Mouse (Mus musculus) lung, postnatal 0 days (tissue): Measurements from ENCODE around the gene Vamp1. TPM values are rescaled to one million over a fixed set of nuclear protein-coding genes. Genes with fewer than 3 reads are reported as not detected.
A peak's percentile ranks its signal among the peaks of the same experiment; 100 is the strongest.
"Not testable (repeated sequence)": the region's sequence is repeated elsewhere in the genome, so short reads cannot be mapped to it uniquely, and the experiment has no call there.

Experiments
- ATAC-seq: fragments of 200-750 bp; cut with Nextera tagmentation; 2 replicates; pipeline ENCODE4 v1.8.0; 2017; ENCODE audit warnings: moderate library complexity
- DNase-seq: peaks from one replicate; pipeline ENCODE4 v3.0.0-alpha.2; 2016; ENCODE audit warnings: low spot score
- H3K27ac ChIP-seq: fragments of 300-500 bp; sonication (generic); 2 replicates; pipeline ENCODE4 v1.5.1; 2014; ENCODE audit warnings: antibody characterized with exemption, mild to moderate bottlenecking, low read length, mixed read lengths
- H3K27me3 ChIP-seq: fragments of 300-500 bp; sonication (generic); replicated peaks from 2 replicates; pipeline ENCODE4 v1.6.1; 2014; ENCODE audit warnings: low read length, mixed read lengths; ENCODE audit not compliant: insufficient read depth
- H3K36me3 ChIP-seq: fragments of 300-500 bp; sonication (generic); 2 replicates; pipeline ENCODE4 v1.6.1; 2014; ENCODE audit warnings: low read length, mixed read lengths; ENCODE audit not compliant: insufficient read depth
- H3K4me1 ChIP-seq: fragments of 300-500 bp; sonication (generic); 2 replicates; pipeline ENCODE4 v1.6.1; 2014; ENCODE audit warnings: antibody characterized with exemption, low read depth, low read length, mixed read lengths; ENCODE audit not compliant: insufficient read depth
- H3K4me2 ChIP-seq: fragments of 300-500 bp; sonication (generic); replicated peaks from 2 replicates; pipeline ENCODE4 v1.6.1; 2014; ENCODE audit warnings: low read depth, mild to moderate bottlenecking, low read length, moderate library complexity, mixed read lengths
- H3K4me3 ChIP-seq: fragments of 300-500 bp; sonication (generic); 2 replicates; pipeline ENCODE4 v1.5.1; 2014; ENCODE audit warnings: low read depth, low read length
- H3K9ac ChIP-seq: fragments of 300-500 bp; sonication (generic); replicated peaks from 2 replicates; pipeline ENCODE4 v1.6.1; 2014; ENCODE audit warnings: low read depth, mild to moderate bottlenecking
- H3K9me3 ChIP-seq: fragments of 300-500 bp; sonication (generic); 2 replicates; pipeline ENCODE4 v1.6.1; 2016; ENCODE audit warnings: low read length, mixed read lengths
- CTCF ChIP-seq: IDR thresholded peaks from 2 replicates; pipeline ENCODE4 v1.5.1; 2016; ENCODE audit warnings: antibody characterized with exemption, mild to moderate bottlenecking
- EP300 ChIP-seq: IDR thresholded peaks from 2 replicates; pipeline ENCODE4 v1.6.1; 2016; ENCODE audit warnings: antibody characterized with exemption, mild to moderate bottlenecking, control low read depth
- WGBS: fragments of 180-500 bp; shearing (Covaris S2); extraction: QIAGEN DNeasy Blood & Tissue Kit; methylation state at CpG from one replicate; pipeline ENCODE4 v1.1.7; 2014; 5-methylcytosine and 5-hydroxymethylcytosine counted together
- polyA plus RNA-seq: library from polyadenylated mRNA; unstranded; fragments of >200 nt; fragmentation: Nextera tagmentation; extraction: Ambion mirVana; gene quantifications from 2 replicates; pipeline ENCODE4 v1.2.1, GENCODE M21; 2015

Gene Vamp1
- polyA plus RNA-seq, 1 experiment from 2014 or later, result 3.0 TPM

DNA sequence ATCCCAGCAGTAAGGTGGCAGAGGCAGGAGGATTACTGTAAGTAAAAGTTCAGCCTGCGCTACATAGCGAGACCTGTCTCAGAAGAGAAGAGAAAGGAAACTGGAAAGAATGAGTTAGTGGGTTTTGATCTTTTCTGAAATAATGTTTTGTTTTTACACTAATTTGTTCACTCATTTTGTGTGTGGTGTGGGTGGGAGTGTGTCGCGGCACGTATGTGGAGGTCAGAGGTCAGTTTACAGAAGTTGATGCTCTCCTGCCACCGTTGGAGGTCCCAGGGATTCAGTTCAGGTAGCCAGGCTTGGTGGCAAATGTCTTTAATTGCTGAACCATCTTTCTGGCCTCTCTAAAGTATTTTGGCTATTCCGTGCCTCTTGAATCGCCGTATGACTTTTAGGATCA is 48.9 kb downstream of the Vamp1 start:
- Histone ChIP-seq H3K4me3 (no peak overlapping the region), H3K9me3 (no peaks in the 10 kb centered on the region), H3K27ac (no peak overlapping the region), H3K4me1 (no peaks in the 10 kb centered on the region), H3K4me2 (no peak overlapping the region), H3K27me3 (no peaks in the 10 kb centered on the region), H3K9ac (no peak overlapping the region), H3K36me3 (no peaks in the 10 kb centered on the region)
- TF ChIP-seq CTCF (no peak), EP300 (no peak)
- 77% methylated on average over 9 of the region's 9 CpGs for WGBS
- DNase-seq (no peak), ATAC-seq (no peak)

- Histone ChIP-seq H3K27me3 (no peaks in the 10 kb centered on the region), H3K9ac (no peak overlapping the region), H3K9me3 (no peaks in the 10 kb centered on the region), H3K27ac (no peak overlapping the region), H3K36me3 (no peaks in the 10 kb centered on the region), H3K4me1 (no peaks in the 10 kb centered on the region), H3K4me3 (no peak overlapping the region), H3K4me2 (no peak overlapping the region)
- no peak for ATAC-seq
- DNase-seq, result no peak
- no peak for TF ChIP-seq EP300
- no peak for TF ChIP-seq CTCF
- WGBS, result 29% methylated on average over 10 of the region's 10 CpGs
These were observed 49.9 kb downstream of the Vamp1 start for GRCm38 (mm10) chr6:125265239-125265638.

DNA sequence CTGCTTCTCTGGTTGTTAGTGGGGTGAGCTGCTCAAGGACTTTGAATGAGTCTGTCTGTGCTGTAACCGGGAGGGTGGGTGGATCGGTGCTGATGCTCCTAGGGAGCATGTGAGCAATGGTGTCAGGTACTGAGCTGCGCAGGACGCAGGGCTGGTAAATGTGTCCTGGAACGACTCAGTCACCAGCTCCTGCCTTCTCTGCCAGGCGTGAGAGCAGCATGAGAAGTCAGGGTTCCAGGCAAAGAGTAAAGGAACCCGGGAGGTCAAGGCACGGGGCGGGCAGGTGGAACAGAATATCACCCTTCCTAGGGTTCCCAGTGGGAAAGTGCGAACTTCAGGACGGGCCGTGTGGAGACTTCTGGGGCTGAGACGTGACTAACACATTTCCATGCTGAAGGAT is 50.7 kb downstream of the Vamp1 start:
- 65% methylated on average over 13 of the region's 13 CpGs for WGBS
- Histone ChIP-seq H3K4me2 (no peak overlapping the region), H3K9me3 (no peaks in the 10 kb centered on the region), H3K4me3 (no peak overlapping the region), H3K9ac (no peak overlapping the region), H3K27ac (no peak overlapping the region), H3K36me3 (no peaks in the 10 kb centered on the region), H3K27me3 (no peaks in the 10 kb centered on the region), H3K4me1 (no peaks in the 10 kb centered on the region)
- ATAC-seq, result no peak
- no peak for DNase-seq
- TF ChIP-seq EP300 (no peak), CTCF (no peak)

GRCm38 (mm10) chr6:125266600-125266999 is 51.2 kb downstream of the Vamp1 start:
- not testable (repeated sequence) for H3K36me3 ChIP-seq, H3K27me3 ChIP-seq, H3K9me3 ChIP-seq, H3K9ac ChIP-seq, DNase-seq, H3K4me2 ChIP-seq, H3K4me3 ChIP-seq, H3K4me1 ChIP-seq, ATAC-seq, H3K27ac ChIP-seq
- TF ChIP-seq CTCF, result peak; percentile 16
- 49% methylated on average over 6 of the region's 6 CpGs for WGBS

DNA sequence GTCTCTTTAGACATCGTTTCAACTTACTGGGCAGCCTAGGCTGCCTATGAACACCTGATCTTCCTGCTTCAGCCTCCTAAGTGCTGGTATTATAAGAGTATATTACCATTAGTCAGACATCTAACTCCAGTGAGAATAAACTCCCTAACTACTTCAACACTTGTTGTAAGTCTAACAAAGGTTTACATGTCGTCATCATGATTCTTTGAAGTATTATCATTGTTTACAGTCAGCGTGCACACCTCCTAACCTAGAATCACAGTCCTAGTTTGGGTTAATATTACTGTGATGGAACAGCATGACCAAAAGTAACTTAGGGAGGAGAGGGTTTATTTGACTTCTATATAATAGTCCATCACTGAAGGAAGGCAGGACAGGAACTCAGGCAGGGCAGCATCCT is 52.1 kb downstream of the Vamp1 start:
- H3K9ac ChIP-seq, result no peak overlapping the region
- no peak overlapping the region for H3K4me3 ChIP-seq
- DNase-seq, result no peak
- no peak overlapping the region for H3K4me2 ChIP-seq
- no peaks in the 10 kb centered on the region for H3K4me1 ChIP-seq
- 60% methylated on average over 3 of the region's 3 CpGs for WGBS
- no peak for TF ChIP-seq CTCF
- no peak for TF ChIP-seq EP300
- H3K9me3 ChIP-seq, result no peaks in the 10 kb centered on the region
- no peaks in the 10 kb centered on the region for H3K36me3 ChIP-seq
- H3K27ac ChIP-seq, result no peak overlapping the region
- no peaks in the 10 kb centered on the region for H3K27me3 ChIP-seq
- ATAC-seq, result no peak

- Histone ChIP-seq H3K9me3 (no peaks in the 10 kb centered on the region), H3K27ac (no peak overlapping the region), H3K4me2 (no peak overlapping the region), H3K4me3 (no peak overlapping the region), H3K36me3 (no peaks in the 10 kb centered on the region), H3K4me1 (no peaks in the 10 kb centered on the region), H3K27me3 (no peaks in the 10 kb centered on the region), H3K9ac (no peak overlapping the region)
- TF ChIP-seq EP300 (no peak), CTCF (no peak)
- DNase-seq (no peak), ATAC-seq (no peak)
- 44% methylated on average over 6 of the region's 6 CpGs for WGBS
These were observed 53.4 kb downstream of the Vamp1 start for GRCm38 (mm10) chr6:125268799-125269198.
